Mouse (Mus musculus) skeletal muscle tissue, adult 2 months (tissue): Measurements from ENCODE around the gene Rasal2.

Experiments used
- DNase-seq: peaks from one replicate; pipeline ENCODE4 v3.0.0-alpha.2; 2012; ENCODE audit warnings: low read depth, low spot score

Gene Rasal2

GRCm38 (mm10) chr1:157412454-157413369, at the start of gene Rasal2:
Gene Rasal2 (minus strand): TSS chr1:157412595.
- DNase-seq, result peak; percentile 94

GRCm38 (mm10) chr1:157461276-157461675, 48.9 kb upstream of the Rasal2 start:
- no peak for DNase-seq

DNA sequence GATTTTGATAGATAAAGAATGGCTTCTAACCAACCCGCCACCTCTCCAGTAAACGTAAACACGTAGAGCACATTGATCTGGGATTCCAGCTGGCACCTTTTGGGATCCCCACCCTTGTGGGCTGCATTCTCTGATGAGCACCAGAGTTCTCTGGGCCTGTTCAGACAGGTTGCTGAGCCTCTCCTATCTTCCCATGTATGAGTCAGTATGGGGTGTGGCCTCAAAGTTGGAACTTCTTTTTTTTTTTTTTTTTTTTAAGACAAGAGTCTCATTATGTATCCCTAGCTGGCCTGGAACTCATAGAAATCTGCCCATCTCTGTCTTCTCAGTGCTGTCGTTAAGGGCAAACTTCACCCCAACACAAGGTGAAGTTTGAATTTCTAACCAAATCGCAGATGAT, 47.5 kb upstream of the Rasal2 start:
- no peak for DNase-seq

GRCm38 (mm10) chr1:157458421-157459208, 46.2 kb upstream of the Rasal2 start, which contains the start of gene Cryzl2:
Gene Cryzl2 (plus strand): TSS chr1:157458577.
- DNase-seq, result peak; percentile 60

DNA sequence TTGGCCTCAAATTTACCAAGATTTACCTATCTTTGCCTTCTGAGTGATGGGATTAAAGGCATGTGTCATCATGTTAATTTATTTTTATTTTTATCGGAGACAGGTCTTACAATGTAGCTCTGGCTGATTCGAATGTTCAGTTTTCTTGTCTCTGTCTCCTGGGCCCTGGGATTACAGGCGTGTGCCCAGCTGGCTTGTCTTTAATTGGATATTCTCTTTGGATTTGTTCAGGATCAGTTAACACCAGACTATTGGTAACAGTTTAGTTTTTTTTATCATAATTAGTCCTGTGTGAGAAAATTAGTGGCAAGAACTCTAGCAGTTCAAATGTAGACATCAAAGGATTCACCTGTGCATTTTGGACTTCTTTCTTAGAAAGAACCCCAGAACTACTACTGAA, 45.4 kb upstream of the Rasal2 start:
- no peak for DNase-seq

- no peak for DNase-seq
Observed at GRCm38 (mm10) chr1:157454876-157455275, 42.5 kb upstream of the Rasal2 start.

DNA sequence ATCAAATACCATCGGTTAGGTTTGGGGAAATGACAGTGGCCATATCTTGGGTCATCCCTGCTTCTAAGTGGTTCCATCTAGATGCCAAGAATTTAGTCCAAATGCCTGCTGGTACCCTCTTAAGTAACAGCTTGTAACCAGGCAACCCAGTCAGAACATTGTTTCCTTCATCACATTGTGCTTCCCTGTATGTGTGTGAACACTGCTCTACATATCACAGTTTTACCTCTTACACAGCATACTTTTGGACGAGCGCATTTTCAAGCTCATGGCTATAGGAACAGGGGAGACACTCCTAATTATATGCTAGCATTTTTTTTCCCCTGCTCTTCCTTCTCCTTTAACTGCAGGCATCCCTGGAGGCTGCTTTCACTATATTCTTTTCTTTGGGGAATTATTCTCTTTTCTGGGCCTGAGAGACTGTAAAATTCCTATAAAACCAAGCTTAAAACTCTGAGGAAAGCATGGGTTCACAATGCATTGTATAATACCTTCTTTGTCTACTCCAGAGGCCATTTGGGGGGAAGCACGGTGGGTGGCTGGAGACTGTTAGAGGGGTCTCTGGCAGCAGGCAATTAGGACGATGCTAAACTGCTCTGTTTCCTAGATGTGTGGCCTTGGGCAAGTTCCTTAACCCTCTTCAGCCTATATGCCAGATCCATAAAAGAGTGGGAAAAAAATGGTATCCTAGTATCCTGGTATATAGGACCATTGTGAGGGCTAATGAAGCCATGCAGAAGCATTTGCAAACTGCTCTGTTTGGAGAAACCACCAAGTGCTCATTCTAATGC, 40.6 kb upstream of the Rasal2 start:
- no peak for DNase-seq

GRCm38 (mm10) chr1:157452284-157452683, 39.9 kb upstream of the Rasal2 start:
- DNase-seq, result no peak

- DNase-seq, result peak; percentile 63
Observed at GRCm38 (mm10) chr1:157449981-157450636, 37.7 kb upstream of the Rasal2 start.

DNA sequence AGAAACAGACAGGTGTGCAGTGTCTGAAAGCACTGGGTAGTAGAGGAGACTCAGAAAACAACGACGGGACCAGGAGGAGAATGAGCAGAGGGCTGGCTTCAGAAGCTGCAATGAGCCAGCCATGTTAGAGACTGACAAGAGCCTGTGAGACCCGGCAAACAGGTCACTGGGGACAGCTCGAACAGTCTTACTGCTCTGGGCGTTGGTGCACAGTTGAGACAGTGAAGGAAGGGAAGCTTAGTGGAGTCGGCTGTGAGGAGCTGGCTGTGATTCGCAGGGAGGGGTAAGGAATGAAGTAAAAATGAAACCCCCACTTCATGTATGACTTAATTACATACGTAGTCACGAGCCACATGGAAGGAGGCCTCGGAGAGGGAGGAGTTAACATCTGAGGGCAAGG, 37.1 kb upstream of the Rasal2 start:
- DNase-seq, result no peak

- no peak for DNase-seq
Observed at GRCm38 (mm10) chr1:157448805-157449188, 36.4 kb upstream of the Rasal2 start.

- DNase-seq, result no peak
Observed at GRCm38 (mm10) chr1:157448164-157448804, 35.9 kb upstream of the Rasal2 start.

DNA sequence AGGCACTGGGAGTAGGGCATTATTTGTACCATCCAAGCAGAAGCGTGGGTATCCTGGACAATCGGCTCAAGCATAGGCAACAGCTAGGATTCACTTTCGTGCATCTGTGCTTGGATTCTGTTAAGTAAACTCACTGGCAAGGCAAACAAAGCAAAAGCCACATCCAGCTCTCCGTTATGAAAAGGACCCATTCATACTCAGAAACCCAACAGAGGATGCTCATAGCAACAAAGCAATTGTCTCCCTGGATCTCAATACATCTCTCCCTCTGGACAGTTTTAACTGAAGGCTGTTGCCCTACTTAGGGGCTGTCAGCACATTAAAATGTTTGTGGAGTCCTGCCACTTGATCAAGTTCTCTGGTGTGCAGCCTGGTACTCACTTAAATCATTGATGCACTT, 34.7 kb upstream of the Rasal2 start:
- DNase-seq, result no peak

DNA sequence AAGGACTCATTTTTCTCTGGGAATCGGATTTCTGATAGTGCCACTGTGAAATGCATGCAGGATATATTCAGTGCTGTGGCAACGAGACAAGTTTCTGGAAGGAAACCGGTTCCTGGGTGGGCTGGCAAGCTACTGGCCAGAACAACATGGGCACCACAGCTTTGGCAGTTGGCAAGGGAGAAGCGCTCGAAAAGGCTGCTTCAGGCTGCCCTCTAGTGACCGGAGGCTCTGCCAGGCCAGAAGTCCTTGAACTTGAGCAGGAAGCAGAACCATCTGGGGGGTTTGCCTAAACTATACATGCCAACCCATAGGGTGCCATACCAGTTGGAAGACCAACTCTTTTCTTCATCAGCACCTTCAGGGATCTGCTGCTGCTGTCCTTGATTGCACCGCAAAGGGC, 33.9 kb upstream of the Rasal2 start:
- no peak for DNase-seq

GRCm38 (mm10) chr1:157445398-157445910, 33.1 kb upstream of the Rasal2 start:
- DNase-seq, result peak; percentile 25

DNA sequence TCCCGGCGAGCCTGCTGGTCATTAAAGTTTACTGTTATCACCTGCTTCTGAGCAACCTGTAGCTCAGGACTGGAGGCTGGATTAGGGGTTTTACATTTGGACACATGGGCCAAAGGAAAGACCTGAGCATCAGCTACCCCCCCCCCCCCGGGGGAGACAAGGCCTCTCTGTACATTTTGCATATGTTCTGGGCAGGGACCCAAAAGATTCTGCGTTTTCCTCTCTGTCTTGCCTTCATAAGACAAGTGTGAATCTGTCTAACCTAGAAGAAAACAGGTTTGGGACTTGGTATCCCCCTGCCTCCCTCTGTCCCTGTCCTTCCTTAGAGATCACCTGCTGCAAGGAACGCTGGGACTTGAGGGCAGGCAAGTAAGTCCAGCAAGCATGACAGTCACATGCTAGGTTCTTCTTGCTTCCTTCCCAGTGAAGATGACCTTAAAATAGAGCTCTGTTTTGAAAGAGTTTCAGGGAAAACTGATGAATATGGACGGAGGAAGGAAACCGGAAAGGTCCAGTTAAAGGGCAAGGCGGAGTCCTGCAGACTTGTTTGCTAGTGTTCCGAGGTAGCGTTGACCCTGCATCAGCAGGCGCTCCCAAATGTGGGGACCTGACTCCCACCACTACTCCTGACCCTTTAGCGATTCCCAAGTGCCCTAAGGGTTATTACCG, 32.4 kb upstream of the Rasal2 start:
- no peak for DNase-seq

DNA sequence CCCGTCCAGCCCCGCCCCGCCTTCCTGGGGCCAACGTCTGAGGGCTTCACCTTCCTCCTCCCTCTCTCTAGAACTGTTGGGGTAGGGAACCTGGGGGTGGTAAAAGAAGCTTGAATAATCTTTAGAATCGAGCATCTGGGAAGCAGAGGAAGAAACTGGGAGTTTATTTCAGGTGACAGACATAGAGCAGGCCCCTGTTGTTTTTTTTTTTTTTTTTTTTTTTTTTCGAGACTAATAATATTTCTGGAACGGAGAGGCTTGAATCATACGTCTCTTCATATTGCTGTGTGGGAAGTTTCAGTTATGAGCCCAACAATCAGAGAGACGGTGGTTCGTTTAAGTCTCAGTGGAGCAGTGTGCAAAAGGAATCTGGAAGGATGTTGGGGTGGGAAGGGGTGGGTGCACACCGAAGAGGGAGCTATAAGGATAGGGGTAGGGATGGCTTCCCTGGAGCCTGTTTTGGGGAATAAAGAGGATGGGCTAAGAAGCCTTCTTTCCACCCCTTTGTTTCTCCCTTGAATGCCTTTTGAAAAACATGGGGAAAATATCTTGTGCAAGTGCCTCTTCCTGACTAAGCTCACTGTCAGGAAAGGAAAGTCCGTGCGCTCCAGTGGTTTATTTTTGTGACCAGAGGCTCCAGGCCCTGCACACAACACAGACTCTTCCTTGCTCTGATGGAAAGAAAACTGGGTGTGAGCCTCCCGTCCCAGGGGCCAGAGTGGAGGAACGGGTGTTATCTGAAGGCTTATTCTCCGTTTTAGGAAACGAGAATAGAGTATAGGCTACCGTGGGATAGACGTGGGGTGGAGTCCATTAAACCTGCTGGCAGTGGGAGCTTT, 31.5 kb upstream of the Rasal2 start:
- no peak for DNase-seq

- DNase-seq, result no peak
Observed at GRCm38 (mm10) chr1:157443026-157443722, 30.8 kb upstream of the Rasal2 start.
